Mouse (Mus musculus) erythroblast, embryonic 14.5 days (primary cell): ENCODE results near the gene Thnsl2. TPM values are rescaled to one million over a fixed set of nuclear protein-coding genes. Genes with fewer than 3 reads are reported as not detected.
A peak's percentile ranks its signal among the peaks of the same experiment; 100 is the strongest.

Experiments used
- H3K27me3 ChIP-seq: 2 replicates; pipeline ENCODE4 v1.6.1; 2012; ENCODE audit warnings: inconsistent platforms; ENCODE audit not compliant: control insufficient read depth
- H3K36me3 ChIP-seq: 2 replicates; pipeline ENCODE4 v1.6.1; 2012; ENCODE audit warnings: mild to moderate bottlenecking, inconsistent platforms; ENCODE audit not compliant: control insufficient read depth
- H3K4me1 ChIP-seq: 2 replicates; pipeline ENCODE4 v1.6.1; 2012; ENCODE audit warnings: inconsistent platforms; ENCODE audit not compliant: control insufficient read depth
- H3K4me3 ChIP-seq: replicated peaks from 2 replicates; pipeline ENCODE3; 2012; ENCODE audit warnings: moderate library complexity, mild to moderate bottlenecking, inconsistent platforms
- H3K9me3 ChIP-seq: 2 replicates; pipeline ENCODE4 v1.6.1; 2012; ENCODE audit warnings: low read length, inconsistent platforms, mixed read lengths; ENCODE audit not compliant: control insufficient read depth
- GATA1 ChIP-seq: IDR thresholded peaks from 2 replicates; pipeline ENCODE4 v1.6.1; 2012; ENCODE audit warnings: low read length, inconsistent platforms, mixed read lengths
- TAL1 ChIP-seq: IDR thresholded peaks from 3 replicates; pipeline ENCODE4 v1.6.1; 2012; ENCODE audit warnings: low read length, inconsistent platforms, mixed read lengths
- polyA plus RNA-seq: library from polyadenylated mRNA; stranded (reverse); fragments of >175 nt; gene quantifications from 2 replicates; pipeline ENCODE4 v1.2.3, GENCODE M21; 2012

Thnsl2 gene
- not detected in 2 replicates for polyA plus RNA-seq

GRCm38 (mm10) chr6:71143894-71144455 lies at the start of gene Thnsl2:
Gene Thnsl2, minus strand, starts transcription at chr6:71144439.
- Histone ChIP-seq H3K27me3 (peaks cover 12% of the 10 kb centered on the region), H3K9me3 (peaks cover 4% of the 10 kb centered on the region; the same call in 1 of the 2 replicates)
- TF ChIP-seq TAL1 (no peak), GATA1 (no peak)

GRCm38 (mm10) chr6:71193151-71193740 lies 49.0 kb upstream of the Thnsl2 start:
- H3K9me3 ChIP-seq: no peaks in the 10 kb centered on the region
- H3K27me3 ChIP-seq: no peaks in the 10 kb centered on the region
- TF ChIP-seq GATA1: no peak
- no peak for TF ChIP-seq TAL1
- no peaks in the 10 kb centered on the region for H3K4me1 ChIP-seq
- no peaks in the 10 kb centered on the region for H3K36me3 ChIP-seq
- no peak overlapping the region for H3K4me3 ChIP-seq

More at GRCm38 (mm10) chr6:71143894-71144455, at the start of gene Thnsl2:
- Histone ChIP-seq H3K4me1 (peaks cover 11% of the 10 kb centered on the region), H3K4me3 (peak within 1 kb of the TSS; percentile 55), H3K36me3 (no peaks in the 10 kb centered on the region)

- Histone ChIP-seq H3K9me3 (no peaks in the 10 kb centered on the region), H3K36me3 (no peaks in the 10 kb centered on the region), H3K4me3 (no peak overlapping the region), H3K27me3 (no peaks in the 10 kb centered on the region), H3K4me1 (no peaks in the 10 kb centered on the region)
- TF ChIP-seq TAL1 (no peak), GATA1 (no peak)
These were observed 46.3 kb upstream of the Thnsl2 start for GRCm38 (mm10) chr6:71190501-71190900.

- Histone ChIP-seq H3K4me3 (no peak overlapping the region), H3K4me1 (no peaks in the 10 kb centered on the region), H3K27me3 (no peaks in the 10 kb centered on the region), H3K9me3 (no peaks in the 10 kb centered on the region), H3K36me3 (no peaks in the 10 kb centered on the region)
- TF ChIP-seq TAL1: no peak
- no peak for TF ChIP-seq GATA1
These were observed 45.3 kb upstream of the Thnsl2 start for GRCm38 (mm10) chr6:71189578-71189977.

- Histone ChIP-seq H3K4me3 (no peak overlapping the region), H3K36me3 (no peaks in the 10 kb centered on the region), H3K4me1 (no peaks in the 10 kb centered on the region), H3K27me3 (no peaks in the 10 kb centered on the region), H3K9me3 (no peaks in the 10 kb centered on the region)
- TF ChIP-seq TAL1 (no peak), GATA1 (no peak)
These were observed 40.8 kb upstream of the Thnsl2 start for GRCm38 (mm10) chr6:71184941-71185604.

- Histone ChIP-seq H3K4me1 (no peaks in the 10 kb centered on the region), H3K27me3 (no peaks in the 10 kb centered on the region), H3K9me3 (no peaks in the 10 kb centered on the region), H3K4me3 (no peak overlapping the region), H3K36me3 (no peaks in the 10 kb centered on the region)
- TF ChIP-seq GATA1 (no peak), TAL1 (no peak)
These were observed 36.4 kb upstream of the Thnsl2 start for GRCm38 (mm10) chr6:71180596-71180995.

- no peaks in the 10 kb centered on the region for H3K4me1 ChIP-seq
- TF ChIP-seq GATA1: no peak
- TF ChIP-seq TAL1: no peak
- H3K9me3 ChIP-seq: no peaks in the 10 kb centered on the region
- no peaks in the 10 kb centered on the region for H3K36me3 ChIP-seq
- no peaks in the 10 kb centered on the region for H3K27me3 ChIP-seq
- no peak overlapping the region for H3K4me3 ChIP-seq
These were observed 28.8 kb upstream of the Thnsl2 start for GRCm38 (mm10) chr6:71172812-71173580.

- Histone ChIP-seq H3K27me3 (no peaks in the 10 kb centered on the region), H3K4me1 (no peaks in the 10 kb centered on the region; the same call in 1 of the 2 replicates), H3K36me3 (no peaks in the 10 kb centered on the region), H3K9me3 (no peaks in the 10 kb centered on the region), H3K4me3 (no peak overlapping the region)
- TF ChIP-seq GATA1 (no peak), TAL1 (no peak)
These were observed 22.4 kb upstream of the Thnsl2 start for GRCm38 (mm10) chr6:71166551-71167169.
